ENCODE assay signal across 14 mouse cellular contexts in genomic region chr1:63820614-63821270, GRCm38 (mm10). TPM values are rescaled to one million over a fixed set of nuclear protein-coding genes. Genes with fewer than 3 reads are reported as not detected.
A peak's percentile ranks its signal among the peaks of the same experiment; 100 is the strongest.
DNase-seq lines count a peak whose midpoint lies in the region; ATAC-seq and TF ChIP-seq lines count a peak whose summit lies in the region.
"Had no signal": no experiment of that assay in that cellular context is flagged by ENCODE, and none has a peak within 500 bp of the region (broad histone marks: within the 10 kb centered on the region; RNA-seq: fewer than 3 reads in every experiment).

No protein-coding gene starts in this region.

- TF ChIP-seq CTCF in stomach, postnatal 0 days (IDR thresholded peaks at IDR 0.05; ENCODE audit: low read depth) = no peak

- no peak for ATAC-seq in heart, embryonic 11.5 days (replicated peaks; ENCODE audit: insufficient number of reproducible peaks, low FRiP score, low TSS enrichment)
- no peak for ATAC-seq in hindbrain, embryonic 13.5 days (ENCODE audit: low FRiP score)
- no peak for ATAC-seq in midbrain, embryonic 14.5 days (ENCODE audit: low FRiP score, low TSS enrichment)
- ATAC-seq in stomach, postnatal 0 days (ENCODE audit: low FRiP score, low TSS enrichment) = no peak

- WGBS in heart, embryonic 10.5 days = 74% methylated on average over 4 of the region's 4 CpGs
- WGBS in heart, embryonic 11.5 days (ENCODE audit: insufficient replicate concordance) = 64% methylated on average over 4 of the region's 4 CpGs
- WGBS in forebrain, embryonic 10.5 days = 61% methylated on average over 4 of the region's 4 CpGs
- WGBS in hindbrain, embryonic 13.5 days = 45% methylated on average over 4 of the region's 4 CpGs
- 51% methylated on average over 4 of the region's 4 CpGs for WGBS in midbrain, embryonic 14.5 days
- WGBS in stomach, postnatal 0 days = 64% methylated on average over 4 of the region's 4 CpGs

- no peaks in the 10 kb centered on the region for H3K9me3 ChIP-seq in heart, embryonic 10.5 days
- H3K9me3 ChIP-seq in heart, embryonic 11.5 days (replicated peaks; ENCODE audit: control insufficient read depth, low read length) = no peaks in the 10 kb centered on the region
- no peaks in the 10 kb centered on the region for H3K9me3 ChIP-seq in forebrain, embryonic 10.5 days
- no peaks in the 10 kb centered on the region for H3K9me3 ChIP-seq in hindbrain, embryonic 13.5 days
- no peaks in the 10 kb centered on the region for H3K9me3 ChIP-seq in midbrain, embryonic 14.5 days (ENCODE audit: control insufficient read depth, low read length)
- H3K9me3 ChIP-seq in stomach, postnatal 0 days (ENCODE audit: control insufficient read depth, low read length) = no peaks in the 10 kb centered on the region
- H3K9me3 ChIP-seq: neural tube, embryonic 12.5 days had no signal

- H3K27ac ChIP-seq in heart, embryonic 10.5 days = 0 out of 2 replicates have a peak overlapping the region, but pooled peaks have one; percentile 1
- no peak overlapping the region for H3K27ac ChIP-seq in heart, embryonic 11.5 days (ENCODE audit: low read depth, low read length)
- H3K27ac ChIP-seq in forebrain, embryonic 10.5 days = peak overlapping the region; percentile 81
- peak overlapping the region; percentile 69 for H3K27ac ChIP-seq in hindbrain, embryonic 13.5 days
- peak overlapping the region; percentile 66 for H3K27ac ChIP-seq in midbrain, embryonic 14.5 days (replicated peaks; ENCODE audit: low read depth, low read length)
- no peak overlapping the region for H3K27ac ChIP-seq in stomach, postnatal 0 days (replicated peaks)
- H3K27ac ChIP-seq: neural tube, embryonic 12.5 days had no signal

- H3K4me3 ChIP-seq in heart, embryonic 10.5 days = no peak overlapping the region
- H3K4me3 ChIP-seq in heart, embryonic 11.5 days (ENCODE audit: low read depth, low read length) = no peak overlapping the region
- no peak overlapping the region for H3K4me3 ChIP-seq in forebrain, embryonic 10.5 days
- no peak overlapping the region for H3K4me3 ChIP-seq in hindbrain, embryonic 13.5 days
- H3K4me3 ChIP-seq in midbrain, embryonic 14.5 days (replicated peaks; ENCODE audit: low read depth, low read length) = no peak overlapping the region
- no peak overlapping the region for H3K4me3 ChIP-seq in stomach, postnatal 0 days (ENCODE audit: low read depth, low read length)
- H3K4me3 ChIP-seq: neural tube, embryonic 12.5 days had no signal

- H3K4me1 ChIP-seq in heart, embryonic 10.5 days = peaks cover 14% of the 10 kb centered on the region; the same call in 1 of the 2 replicates
- peaks cover 6% of the 10 kb centered on the region; the same call in 1 of the 2 replicates for H3K4me1 ChIP-seq in heart, embryonic 11.5 days (ENCODE audit: control insufficient read depth, insufficient read depth, low read length)
- peaks cover 30% of the 10 kb centered on the region for H3K4me1 ChIP-seq in forebrain, embryonic 10.5 days
- peaks cover 19% of the 10 kb centered on the region for H3K4me1 ChIP-seq in hindbrain, embryonic 13.5 days (replicated peaks)
- H3K4me1 ChIP-seq in midbrain, embryonic 14.5 days (ENCODE audit: control insufficient read depth, insufficient read depth, low read length) = peaks cover 11% of the 10 kb centered on the region
- no peaks in the 10 kb centered on the region for H3K4me1 ChIP-seq in stomach, postnatal 0 days (replicated peaks; ENCODE audit: control insufficient read depth, insufficient read depth)

- H3K4me2 ChIP-seq in heart, embryonic 11.5 days = no peak overlapping the region
- no peak overlapping the region for H3K4me2 ChIP-seq in hindbrain, embryonic 13.5 days
- H3K4me2 ChIP-seq in midbrain, embryonic 14.5 days (ENCODE audit: low read length) = no peak overlapping the region
- no peak overlapping the region for H3K4me2 ChIP-seq in stomach, postnatal 0 days (replicated peaks; ENCODE audit: low read depth)
- H3K4me2 ChIP-seq: lung, embryonic 14.5 days; neural tube, embryonic 12.5 days had no signal

- no peak for DNase-seq in heart, embryonic 10.5 days (ENCODE audit: low spot score)
- DNase-seq in forebrain, embryonic 10.5 days (ENCODE audit: extremely low spot score, low spot score) = no peak
- peak; percentile 36 for DNase-seq in midbrain, embryonic 14.5 days
- no peak for DNase-seq in left cerebral cortex, adult 9 months (ENCODE audit: low spot score in 2 of 2)
- no peak for DNase-seq in stomach, postnatal 0 days (ENCODE audit: low spot score)
- DNase-seq in frontal cortex, adult 2 months (ENCODE audit: extremely low spot score in 1 of 2, low spot score in 1 of 2) = no peak
- DNase-seq: adrenal gland, adult 2 months; gastrocnemius, postnatal 14 days; kidney, adult 18-20 months; lung, embryonic 14.5 days; right cerebral cortex, adult 18-20 months had no signal

- no peak for TF ChIP-seq EP300 in stomach, postnatal 0 days (optimal IDR thresholded peaks at IDR 0.05)

- H3K36me3 ChIP-seq in heart, embryonic 10.5 days = no peaks in the 10 kb centered on the region
- H3K36me3 ChIP-seq in heart, embryonic 11.5 days (ENCODE audit: control insufficient read depth, insufficient read depth, low read length) = no peaks in the 10 kb centered on the region
- H3K36me3 ChIP-seq in forebrain, embryonic 10.5 days (replicated peaks) = no peaks in the 10 kb centered on the region
- no peaks in the 10 kb centered on the region for H3K36me3 ChIP-seq in hindbrain, embryonic 13.5 days
- no peaks in the 10 kb centered on the region for H3K36me3 ChIP-seq in midbrain, embryonic 14.5 days (ENCODE audit: control insufficient read depth, insufficient read depth, low read length)
- H3K36me3 ChIP-seq in stomach, postnatal 0 days (ENCODE audit: control insufficient read depth, insufficient read depth, low read length) = no peaks in the 10 kb centered on the region
- H3K36me3 ChIP-seq: neural tube, embryonic 12.5 days had no signal

- H3K9ac ChIP-seq in heart, embryonic 11.5 days (ENCODE audit: low read depth, low read length) = no peak overlapping the region
- no peak overlapping the region for H3K9ac ChIP-seq in hindbrain, embryonic 13.5 days
- H3K9ac ChIP-seq in midbrain, embryonic 14.5 days (replicated peaks; ENCODE audit: low read length) = no peak overlapping the region; the same call in 1 of the 2 replicates
- no peak overlapping the region for H3K9ac ChIP-seq in stomach, postnatal 0 days (ENCODE audit: low read length)
- H3K9ac ChIP-seq: lung, embryonic 14.5 days; neural tube, embryonic 12.5 days had no signal

- H3K27me3 ChIP-seq in heart, embryonic 10.5 days (ENCODE audit: insufficient read depth, poor library complexity, severe bottlenecking) = no peaks in the 10 kb centered on the region
- H3K27me3 ChIP-seq in heart, embryonic 11.5 days (ENCODE audit: control insufficient read depth, insufficient read depth, low read length) = no peaks in the 10 kb centered on the region
- peaks cover 34% of the 10 kb centered on the region; the same call in 1 of the 2 replicates for H3K27me3 ChIP-seq in forebrain, embryonic 10.5 days (ENCODE audit: poor library complexity, severe bottlenecking)
- no peaks in the 10 kb centered on the region for H3K27me3 ChIP-seq in hindbrain, embryonic 13.5 days
- H3K27me3 ChIP-seq in midbrain, embryonic 14.5 days (ENCODE audit: control insufficient read depth, insufficient read depth, low read length) = no peaks in the 10 kb centered on the region
- H3K27me3 ChIP-seq in stomach, postnatal 0 days (ENCODE audit: control insufficient read depth, insufficient read depth, low read length) = no peaks in the 10 kb centered on the region
- H3K27me3 ChIP-seq: neural tube, embryonic 12.5 days had no signal

RNA-seq across cellular contexts. Expression of gene 4933402D24Rik, which starts 51.7 kb away (rescaled TPM):
- 0.21 and 0.24 TPM in 2 replicates for polyA plus RNA-seq in heart, embryonic 10.5 days (2016; fragmentation: Nextera tagmentation; extraction: Ambion mirVana)
- 0.37 TPM in 1 of 2 replicates, not detected in the other for polyA plus RNA-seq in heart, embryonic 11.5 days (2014; fragmentation: Nextera tagmentation; extraction: Ambion mirVana)
- 0.15 and 0.39 TPM in 2 replicates for polyA plus RNA-seq in forebrain, embryonic 10.5 days (2016; fragmentation: Nextera tagmentation; extraction: Ambion mirVana)
- 0.27 and 0.39 TPM in 2 replicates for polyA plus RNA-seq in hindbrain, embryonic 13.5 days (2015; fragmentation: Nextera tagmentation; extraction: Ambion mirVana)
- 0.43 and 0.49 TPM in 2 replicates for polyA plus RNA-seq in midbrain, embryonic 14.5 days (2014; fragmentation: Nextera tagmentation; extraction: Ambion mirVana)
- polyA plus RNA-seq in stomach, postnatal 0 days (2015; fragmentation: Nextera tagmentation; extraction: Ambion mirVana) = not detected in 2 replicates
- polyA plus RNA-seq in frontal cortex, adult 2 months (2012; rRNA removed) = 0.11 and 0.18 TPM in 2 replicates
- polyA plus RNA-seq: adrenal gland, adult 2 months; lung, embryonic 14.5 days had no signal

Comparison
In these comparisons a context has a peak if more than half of its experiments do, and no peak if none do; other contexts are left out.
1. H3K27ac ChIP-seq: peak in heart, embryonic 10.5 days (single experiment), forebrain, embryonic 10.5 days (single experiment), hindbrain, embryonic 13.5 days (single experiment) and midbrain, embryonic 14.5 days (single experiment); none in heart, embryonic 11.5 days (single experiment) and stomach, postnatal 0 days (single experiment).